Mouse (Mus musculus) embryonic facial prominence, embryonic 13.5 days (tissue): Measurements from ENCODE around the gene Fam81a. TPM values are rescaled to one million over a fixed set of nuclear protein-coding genes. Genes with fewer than 3 reads are reported as not detected.

Experiments used
- ATAC-seq: fragments of 200-750 bp; cut with Nextera tagmentation; 2 replicates; pipeline ENCODE4 v1.8.0; 2017; ENCODE audit warnings: low read depth; ENCODE audit not compliant: insufficient number of reproducible peaks, insufficient read depth, low FRiP score, low TSS enrichment
- H3K27ac ChIP-seq: fragments of 300-500 bp; sonication (generic); 2 replicates; pipeline ENCODE4 v1.5.1; 2015; ENCODE audit warnings: moderate library complexity, mild to moderate bottlenecking, inconsistent platforms
- H3K27me3 ChIP-seq: fragments of 300-500 bp; sonication (generic); 2 replicates; pipeline ENCODE4 v1.6.1; 2015; ENCODE audit warnings: mild to moderate bottlenecking, inconsistent platforms
- H3K36me3 ChIP-seq: fragments of 300-500 bp; sonication (generic); 2 replicates; pipeline ENCODE4 v1.6.1; 2015; ENCODE audit warnings: mild to moderate bottlenecking, inconsistent platforms
- H3K4me1 ChIP-seq: fragments of 300-500 bp; sonication (generic); 2 replicates; pipeline ENCODE4 v1.6.1; 2015; ENCODE audit warnings: inconsistent platforms
- H3K4me2 ChIP-seq: fragments of 300-500 bp; sonication (generic); 2 replicates; pipeline ENCODE4 v1.6.1; 2015; ENCODE audit warnings: moderate library complexity, mild to moderate bottlenecking, inconsistent platforms
- H3K4me3 ChIP-seq: fragments of 300-500 bp; sonication (generic); 2 replicates; pipeline ENCODE4 v1.5.1; 2015; ENCODE audit warnings: mild to moderate bottlenecking, inconsistent platforms
- H3K9ac ChIP-seq: fragments of 300-500 bp; sonication (generic); 2 replicates; pipeline ENCODE4 v1.6.1; 2015; ENCODE audit warnings: mild to moderate bottlenecking, inconsistent platforms
- H3K9me3 ChIP-seq: fragments of 300-500 bp; sonication (generic); 2 replicates; pipeline ENCODE4 v1.6.1; 2016; ENCODE audit warnings: inconsistent platforms
- WGBS: fragments of 180-500 bp; shearing (Covaris S2); methylation state at CpG from one replicate; pipeline ENCODE4 v1.1.7; 2015; ENCODE audit warnings: mixed read lengths; 5-methylcytosine and 5-hydroxymethylcytosine counted together
- polyA plus RNA-seq: library from polyadenylated mRNA; unstranded; fragments of >200 nt; fragmentation: Nextera tagmentation; extraction: Ambion mirVana; gene quantifications from 2 replicates; pipeline ENCODE4 v1.2.1, GENCODE M21; 2015

Gene Fam81a
- polyA plus RNA-seq, 1 experiment from 2014 or later: 8.5 TPM

DNA sequence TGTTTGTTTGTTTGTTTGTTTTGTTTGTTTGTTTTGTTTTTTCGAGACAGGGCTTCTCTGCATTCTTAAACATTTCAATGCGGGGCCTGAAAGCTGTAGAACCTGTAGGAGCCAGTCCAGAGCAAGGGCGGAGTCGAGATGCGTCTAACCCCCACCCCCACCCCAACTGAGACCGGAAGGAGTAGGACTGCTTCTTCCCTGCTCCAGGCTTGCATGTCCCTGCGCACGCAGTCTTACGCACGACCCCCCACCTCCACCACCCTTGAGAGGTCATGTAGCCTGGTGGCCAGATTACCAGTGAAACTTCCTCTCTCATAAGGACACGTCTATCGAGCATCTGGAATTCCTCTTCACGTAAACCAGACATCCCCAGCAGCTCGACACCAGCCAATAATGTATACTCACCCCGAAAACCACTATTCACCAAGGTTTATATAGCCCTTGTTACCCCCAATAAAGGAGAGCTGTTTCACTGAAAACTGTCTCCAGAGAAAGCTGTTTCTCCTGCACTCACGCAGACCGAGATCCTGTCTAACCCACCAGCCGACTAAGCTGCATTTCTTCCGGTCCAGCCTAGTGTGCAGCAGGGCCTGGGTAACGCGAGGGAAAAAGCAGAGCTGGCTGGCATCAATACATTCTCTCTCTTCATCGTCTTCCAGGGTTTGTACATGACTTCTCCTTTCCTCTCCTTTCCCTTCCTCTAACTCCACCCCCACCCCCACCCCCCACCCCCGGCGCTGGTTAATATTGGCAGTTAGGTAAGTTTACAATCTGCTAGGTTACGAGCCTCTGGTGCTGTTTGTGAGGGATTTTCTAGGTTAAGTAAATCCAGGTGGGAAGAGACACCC lies 59.8 kb downstream of the Fam81a start:
- Histone ChIP-seq H3K4me1 (peaks cover 7% of the 10 kb centered on the region; the same call in 1 of the 2 replicates), H3K9me3 (no peaks in the 10 kb centered on the region), H3K9ac (no peak overlapping the region), H3K27me3 (no peaks in the 10 kb centered on the region), H3K4me3 (no peak overlapping the region), H3K4me2 (peak overlapping the region; percentile 1; the same call in 1 of the 2 replicates), H3K36me3 (no peaks in the 10 kb centered on the region), H3K27ac (no peak overlapping the region)
- no peak for ATAC-seq
- WGBS: 51% methylated on average over 25 of the region's 25 CpGs

GRCm38 (mm10) chr9:70081767-70082166 lies 60.6 kb downstream of the Fam81a start:
- Histone ChIP-seq H3K4me1 (peaks cover 3% of the 10 kb centered on the region; the same call in 1 of the 2 replicates), H3K9ac (no peak overlapping the region), H3K4me3 (no peak overlapping the region), H3K4me2 (no peak overlapping the region), H3K27me3 (no peaks in the 10 kb centered on the region), H3K9me3 (no peaks in the 10 kb centered on the region), H3K36me3 (no peaks in the 10 kb centered on the region), H3K27ac (no peak overlapping the region)
- no peak for ATAC-seq
- 86% methylated on average over 7 of the region's 7 CpGs for WGBS

- Histone ChIP-seq H3K4me3 (no peak overlapping the region), H3K27ac (no peak overlapping the region), H3K36me3 (no peaks in the 10 kb centered on the region), H3K4me2 (no peak overlapping the region), H3K4me1 (no peaks in the 10 kb centered on the region; the same call in 1 of the 2 replicates), H3K9ac (no peak overlapping the region), H3K27me3 (no peaks in the 10 kb centered on the region), H3K9me3 (no peaks in the 10 kb centered on the region)
- ATAC-seq: no peak
- WGBS: 58% methylated on average over 2 of the region's 2 CpGs
Observed at GRCm38 (mm10) chr9:70080976-70081375, 61.4 kb downstream of the Fam81a start.

GRCm38 (mm10) chr9:70080027-70080800 lies 62.1 kb downstream of the Fam81a start:
- 83% methylated on average over 9 of the region's 9 CpGs for WGBS
- ATAC-seq: no peak
- no peak overlapping the region for H3K4me3 ChIP-seq
- H3K9ac ChIP-seq: no peak overlapping the region
- H3K9me3 ChIP-seq: no peaks in the 10 kb centered on the region
- H3K36me3 ChIP-seq: no peaks in the 10 kb centered on the region
- no peak overlapping the region for H3K4me2 ChIP-seq
- no peaks in the 10 kb centered on the region for H3K27me3 ChIP-seq
- no peaks in the 10 kb centered on the region; the same call in 1 of the 2 replicates for H3K4me1 ChIP-seq
- no peak overlapping the region for H3K27ac ChIP-seq

GRCm38 (mm10) chr9:70078034-70078433 lies 64.3 kb downstream of the Fam81a start:
- WGBS: 84% methylated on average over 3 of the region's 3 CpGs
- ATAC-seq: no peak
- Histone ChIP-seq H3K9me3 (no peaks in the 10 kb centered on the region), H3K9ac (no peak overlapping the region), H3K4me2 (no peak overlapping the region), H3K4me1 (no peaks in the 10 kb centered on the region; the same call in 1 of the 2 replicates), H3K4me3 (no peak overlapping the region), H3K27me3 (no peaks in the 10 kb centered on the region), H3K36me3 (no peaks in the 10 kb centered on the region), H3K27ac (no peak overlapping the region)

DNA sequence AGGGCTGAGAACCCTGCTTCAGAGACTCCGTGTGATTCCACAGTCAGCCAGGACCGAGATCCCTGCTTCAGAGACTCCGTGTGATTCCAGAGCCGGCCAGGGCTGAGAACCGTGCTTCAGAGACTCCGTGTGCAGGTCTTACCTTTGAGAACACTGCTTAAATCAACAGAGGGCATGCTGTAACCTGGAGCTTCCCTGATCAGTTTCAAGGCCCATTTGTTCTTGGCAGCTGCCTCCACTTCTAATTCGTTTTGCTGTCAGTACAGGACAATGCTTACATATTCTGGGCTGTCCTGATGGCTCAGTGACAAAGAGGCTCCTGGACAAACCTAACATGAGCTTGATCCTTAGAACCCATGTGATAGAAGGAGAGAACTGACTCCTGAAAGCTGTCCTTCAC lies 65.2 kb downstream of the Fam81a start:
- 70% methylated on average over 7 of the region's 7 CpGs for WGBS
- Histone ChIP-seq H3K27me3 (no peaks in the 10 kb centered on the region), H3K36me3 (no peaks in the 10 kb centered on the region), H3K4me2 (no peak overlapping the region), H3K4me3 (no peak overlapping the region), H3K27ac (no peak overlapping the region), H3K9me3 (no peaks in the 10 kb centered on the region), H3K9ac (no peak overlapping the region), H3K4me1 (no peaks in the 10 kb centered on the region)
- ATAC-seq: no peak

DNA sequence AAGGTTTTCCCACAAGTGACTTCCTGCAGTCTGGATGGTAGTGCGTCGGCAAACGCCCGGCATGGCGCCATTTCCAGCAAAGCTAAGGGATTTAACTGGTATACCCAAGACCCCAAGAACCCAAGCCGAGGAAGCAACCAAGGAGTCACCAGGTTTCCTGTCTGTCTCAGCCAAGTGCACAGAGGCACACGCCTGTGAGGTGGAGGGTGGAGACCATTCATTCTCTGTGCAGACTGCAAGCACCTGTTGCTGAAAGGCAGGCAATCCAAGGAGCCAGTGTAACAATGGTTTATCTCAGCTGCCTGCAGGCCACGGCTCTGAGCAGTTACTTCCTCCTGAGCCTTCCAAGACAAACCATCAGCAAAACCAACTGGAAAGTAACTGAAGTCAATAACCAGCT lies 70.0 kb downstream of the Fam81a start:
- Histone ChIP-seq H3K4me3 (no peak overlapping the region), H3K27me3 (no peaks in the 10 kb centered on the region), H3K9ac (no peak overlapping the region), H3K9me3 (no peaks in the 10 kb centered on the region), H3K36me3 (no peaks in the 10 kb centered on the region), H3K4me1 (no peaks in the 10 kb centered on the region), H3K27ac (no peak overlapping the region), H3K4me2 (no peak overlapping the region)
- no peak for ATAC-seq
- 81% methylated on average over 8 of the region's 8 CpGs for WGBS

DNA sequence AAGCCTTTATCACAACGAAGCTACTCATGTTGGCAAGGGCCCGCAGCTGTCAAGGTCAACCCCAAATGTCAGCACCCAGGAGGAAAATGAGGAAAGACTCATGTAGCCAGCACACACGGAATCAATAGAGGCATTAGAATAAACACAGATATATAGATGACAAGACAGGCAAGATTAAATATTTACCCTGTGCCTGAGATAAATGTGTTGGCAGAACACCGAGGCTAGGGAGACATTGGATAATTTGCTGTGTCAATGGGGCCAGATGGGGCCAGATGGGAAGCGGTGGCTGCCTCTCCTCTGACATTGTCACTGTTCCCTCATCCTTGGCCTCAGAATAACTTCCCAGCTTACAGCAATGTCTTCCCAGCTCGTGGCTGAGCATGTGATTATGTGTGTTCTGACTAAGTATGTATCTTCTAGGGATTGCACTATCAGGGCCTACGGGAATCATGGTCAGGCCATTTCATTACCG lies 72.4 kb downstream of the Fam81a start:
- Histone ChIP-seq H3K9me3 (no peaks in the 10 kb centered on the region), H3K36me3 (no peaks in the 10 kb centered on the region), H3K4me3 (no peak overlapping the region), H3K27me3 (no peaks in the 10 kb centered on the region), H3K9ac (no peak overlapping the region), H3K27ac (no peak overlapping the region), H3K4me1 (no peaks in the 10 kb centered on the region), H3K4me2 (no peak overlapping the region)
- ATAC-seq: no peak
- WGBS: 67% methylated on average over 8 of the region's 8 CpGs

DNA sequence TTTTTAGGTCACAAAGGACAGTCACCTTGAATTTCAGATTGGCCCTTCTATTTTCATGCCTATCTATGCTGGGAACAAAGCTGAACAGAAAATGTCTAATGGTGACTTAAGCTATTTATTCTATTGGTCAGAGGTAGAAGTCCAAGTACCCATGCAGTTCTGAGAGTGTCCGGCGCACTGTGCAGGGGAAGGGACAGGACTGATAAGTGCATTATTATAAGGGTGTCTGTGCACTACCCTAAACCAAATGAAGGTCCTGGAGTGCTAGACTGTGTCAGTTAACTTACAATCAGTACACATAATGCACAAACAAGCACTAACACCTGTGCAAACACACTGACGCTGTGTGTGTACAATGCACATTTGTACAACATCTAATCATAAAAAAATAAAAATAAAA lies 74.9 kb downstream of the Fam81a start:
- Histone ChIP-seq H3K9ac (no peak overlapping the region), H3K4me3 (no peak overlapping the region), H3K36me3 (no peaks in the 10 kb centered on the region), H3K9me3 (no peaks in the 10 kb centered on the region), H3K4me1 (no peaks in the 10 kb centered on the region), H3K27ac (no peak overlapping the region), H3K27me3 (no peaks in the 10 kb centered on the region), H3K4me2 (no peak overlapping the region)
- ATAC-seq: no peak
- 92% methylated on average over 3 of the region's 3 CpGs for WGBS

GRCm38 (mm10) chr9:70062012-70062411 lies 80.3 kb downstream of the Fam81a start:
- H3K4me3 ChIP-seq: no peak overlapping the region
- H3K27me3 ChIP-seq: no peaks in the 10 kb centered on the region
- ATAC-seq: no peak
- H3K9me3 ChIP-seq: no peaks in the 10 kb centered on the region
- H3K4me2 ChIP-seq: no peak overlapping the region
- no peaks in the 10 kb centered on the region for H3K36me3 ChIP-seq
- no peak overlapping the region for H3K27ac ChIP-seq
- H3K4me1 ChIP-seq: no peaks in the 10 kb centered on the region
- H3K9ac ChIP-seq: no peak overlapping the region
- 84% methylated on average over 3 of the region's 3 CpGs for WGBS

- Histone ChIP-seq H3K36me3 (no peaks in the 10 kb centered on the region), H3K27me3 (no peaks in the 10 kb centered on the region), H3K27ac (no peak overlapping the region), H3K4me2 (no peak overlapping the region), H3K9me3 (no peaks in the 10 kb centered on the region), H3K4me1 (peaks cover 14% of the 10 kb centered on the region), H3K9ac (no peak overlapping the region), H3K4me3 (no peak overlapping the region)
- 39% methylated on average over 3 of the region's 3 CpGs for WGBS
- ATAC-seq: no peak
Observed at GRCm38 (mm10) chr9:70053411-70053810, 88.9 kb downstream of the Fam81a start.

GRCm38 (mm10) chr9:70052730-70053129 lies 89.6 kb downstream of the Fam81a start:
- Histone ChIP-seq H3K4me3 (no peak overlapping the region), H3K27ac (no peak overlapping the region), H3K4me2 (no peak overlapping the region), H3K9ac (no peak overlapping the region), H3K36me3 (no peaks in the 10 kb centered on the region), H3K27me3 (no peaks in the 10 kb centered on the region), H3K4me1 (peaks cover 21% of the 10 kb centered on the region), H3K9me3 (no peaks in the 10 kb centered on the region)
- ATAC-seq: no peak
- 80% methylated on average over 3 of the region's 3 CpGs for WGBS
